Mouse (Mus musculus): ENCODE data around the gene Nipal4.

- TF ChIP-seq CTCF (IDR thresholded peaks at IDR 0.05) (no peak), EP300 (IDR thresholded peaks at IDR 0.05; ENCODE audit: insufficient read depth, low read depth, low read length) (no peak)
Observed at GRCm38 (mm10) chr11:46169908-46170307, 3.6 kb upstream of the Nipal4 start.

Measured in heart, adult 2 months (tissue).